ENCODE assay signal across 13 mouse cellular contexts in the genomic region with DNA sequence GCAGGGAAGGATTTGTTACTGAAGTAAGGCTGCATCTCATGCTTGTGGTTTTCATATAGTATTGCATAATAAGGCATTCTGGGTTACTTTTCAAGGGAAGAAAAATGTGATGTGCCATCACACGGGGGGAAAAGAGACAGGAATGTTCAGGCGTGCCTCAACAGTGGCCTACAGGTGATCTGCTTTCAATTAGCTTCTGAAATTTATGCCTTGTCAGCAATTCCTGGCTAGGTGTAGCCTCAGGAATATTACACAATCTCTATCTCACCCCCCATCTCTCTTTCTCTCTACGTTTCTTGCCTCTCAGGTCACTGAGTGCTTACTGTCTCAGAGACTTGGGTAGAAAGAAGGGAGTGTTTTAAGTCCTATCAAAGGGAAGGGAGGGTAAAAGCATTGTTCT.
"Had no signal": no experiment of that assay in that cellular context is flagged by ENCODE, and none has a peak within 500 bp of the region (broad histone marks: within the 10 kb centered on the region; RNA-seq: fewer than 3 reads in every experiment).

No protein-coding gene starts in this region.

- H3K27ac ChIP-seq: kidney, postnatal 0 days; layer of hippocampus, adult 2 months; limb, embryonic 15.5 days; liver, embryonic 12.5 days; midbrain, embryonic 12.5 days had no signal

- H3K4me3 ChIP-seq: layer of hippocampus, adult 2 months; limb, embryonic 15.5 days; liver, embryonic 12.5 days; midbrain, embryonic 12.5 days had no signal

- H3K4me2 ChIP-seq: limb, embryonic 15.5 days; liver, embryonic 12.5 days; lung, embryonic 14.5 days; midbrain, embryonic 12.5 days had no signal

- ATAC-seq: liver, embryonic 12.5 days; midbrain, embryonic 16.5 days had no signal

- H3K36me3 ChIP-seq: limb, embryonic 15.5 days; liver, embryonic 12.5 days; midbrain, embryonic 12.5 days had no signal

- H3K4me1 ChIP-seq: liver, embryonic 12.5 days; midbrain, embryonic 12.5 days had no signal

- DNase-seq: kidney, postnatal 36 days; lung, embryonic 14.5 days; lung, postnatal 10 days; lung, postnatal 4 days; right cerebral cortex, adult 18-20 months; right cerebral cortex, postnatal 25 days; thymus, postnatal 4 days had no signal

- H3K27me3 ChIP-seq: limb, embryonic 15.5 days; liver, embryonic 12.5 days; midbrain, embryonic 12.5 days had no signal

- H3K9ac ChIP-seq: limb, embryonic 15.5 days; liver, embryonic 12.5 days; lung, embryonic 14.5 days; midbrain, embryonic 12.5 days had no signal

- H3K9me3 ChIP-seq: limb, embryonic 15.5 days; liver, embryonic 12.5 days; midbrain, embryonic 12.5 days had no signal
